Mouse (Mus musculus): ENCODE results near the gene Pigm. TPM values are rescaled to one million over a fixed set of nuclear protein-coding genes. Genes with fewer than 3 reads are reported as not detected.
A peak's percentile ranks its signal among the peaks of the same experiment; 100 is the strongest.

Gene Pigm
- polyA plus RNA-seq, 1 experiment from 2014 or later = 5.7 TPM

DNA sequence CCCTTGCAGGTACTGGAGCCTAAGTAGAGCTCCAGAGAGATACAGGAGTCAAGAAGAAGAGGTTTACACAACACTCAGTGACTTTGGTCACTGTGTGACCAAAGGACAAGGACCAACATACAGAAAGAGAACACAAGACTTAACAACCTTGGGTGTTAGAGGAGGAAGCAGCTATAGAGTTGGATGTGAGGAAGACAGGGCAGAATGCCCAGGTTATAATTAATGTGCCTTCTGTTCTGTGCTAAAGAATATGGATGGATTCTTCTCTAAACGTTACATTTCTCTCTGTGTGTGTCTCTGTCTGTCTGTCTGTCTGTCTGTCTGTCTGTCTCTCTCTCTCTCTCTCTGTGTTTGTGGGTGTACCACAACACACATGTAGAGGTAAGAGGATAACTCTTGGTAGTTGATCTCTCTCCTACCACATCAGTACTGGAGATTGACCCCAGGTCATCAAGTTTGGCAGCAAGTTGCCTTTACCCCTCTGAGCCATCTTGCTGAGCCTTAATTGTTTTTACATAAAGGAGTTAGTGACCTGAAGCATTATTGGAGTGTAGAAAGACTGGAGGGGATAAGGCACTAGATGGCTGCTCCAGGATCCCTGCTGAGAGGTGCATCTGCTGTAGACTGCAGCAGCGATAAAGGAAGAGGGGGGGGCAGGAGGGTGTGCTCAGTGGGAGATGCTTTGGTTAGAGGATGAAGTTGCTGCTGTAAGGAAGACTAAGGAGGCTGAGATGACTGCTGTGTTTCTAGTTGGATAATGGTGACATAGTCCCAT, 38.7 kb upstream of the Pigm start:
- no peak for ATAC-seq (ENCODE audit: insufficient number of reproducible peaks, low FRiP score, low TSS enrichment, low read depth)
- WGBS = 23% methylated on average over 2 of the region's 2 CpGs
- Histone ChIP-seq H3K27me3 (peaks cover 55% of the 10 kb centered on the region), H3K9ac (no peak overlapping the region), H3K9me3 (replicated peaks) (no peaks in the 10 kb centered on the region), H3K36me3 (no peaks in the 10 kb centered on the region), H3K4me2 (replicated peaks) (no peak overlapping the region), H3K4me3 (replicated peaks) (no peak overlapping the region), H3K4me1 (peaks cover 10% of the 10 kb centered on the region), H3K27ac (replicated peaks) (no peak overlapping the region)

DNA sequence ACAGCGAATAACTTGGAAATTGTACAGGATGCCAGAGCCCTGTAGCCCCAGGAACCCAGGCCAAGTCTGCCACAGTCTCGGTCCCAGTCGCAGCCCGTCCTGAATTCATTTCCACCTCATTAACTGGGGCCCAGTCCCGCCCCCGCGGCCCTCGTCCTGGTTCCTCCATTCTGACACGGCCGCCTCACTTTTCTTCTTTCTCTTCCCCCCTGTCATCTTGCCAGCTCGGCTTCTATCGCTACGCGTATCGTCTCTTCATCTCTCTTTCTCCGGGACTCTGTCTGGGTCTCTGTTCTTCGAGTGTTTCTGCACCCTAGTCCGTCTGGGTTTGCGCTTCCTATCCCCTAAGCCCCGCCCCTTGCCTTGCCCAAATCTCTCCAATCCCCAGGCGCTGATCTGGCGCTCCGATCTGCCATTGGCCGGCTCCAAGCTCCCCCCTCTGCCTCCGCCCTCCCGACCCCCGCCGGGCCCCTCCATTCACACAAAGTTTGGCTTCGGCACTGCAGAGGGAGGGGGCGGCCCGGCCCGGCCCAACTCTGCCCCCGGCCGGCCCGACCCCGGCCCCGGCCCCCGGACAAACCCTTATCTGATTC, 35.5 kb upstream of the Pigm start, which contains the start of gene Kcnj10:
Kcnj10 (plus strand) TSS at position 482 of the 593 bp plus-strand sequence.
- Histone ChIP-seq H3K4me3 (replicated peaks) (peak within 1 kb of the TSS; percentile 41), H3K4me1 (peaks cover 10% of the 10 kb centered on the region)
- 2% methylated on average over 34 of the region's 38 CpGs for WGBS

DNA sequence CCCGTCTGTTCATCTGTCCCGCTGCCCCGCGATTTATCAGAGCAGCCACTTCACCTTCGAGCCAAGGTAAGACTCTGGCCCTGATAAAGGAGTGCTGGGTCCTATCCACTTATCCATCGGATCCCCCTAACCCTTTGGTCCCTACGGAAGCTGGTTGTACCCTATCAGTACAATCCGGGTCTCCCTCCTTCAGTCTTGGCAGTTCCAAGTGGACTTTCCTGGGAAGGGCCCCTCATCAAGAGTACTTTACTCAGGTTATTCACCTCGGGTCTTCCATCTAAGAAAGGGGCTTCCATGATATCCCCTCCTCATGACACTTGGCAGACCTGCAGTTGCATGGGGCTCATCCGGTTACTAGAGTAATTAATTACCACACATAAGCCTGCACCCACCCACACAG, 35.0 kb upstream of the Pigm start:
- Histone ChIP-seq H3K9ac (no peak overlapping the region), H3K4me2 (replicated peaks) (peak overlapping the region; percentile 63), H3K27ac (replicated peaks) (no peak overlapping the region), H3K4me1 (peaks cover 10% of the 10 kb centered on the region), H3K27me3 (peaks cover 43% of the 10 kb centered on the region), H3K9me3 (replicated peaks) (no peaks in the 10 kb centered on the region), H3K4me3 (replicated peaks) (peak overlapping the region; percentile 41), H3K36me3 (no peaks in the 10 kb centered on the region)
- WGBS = 23% methylated on average over 10 of the region's 10 CpGs
- no peak for ATAC-seq (ENCODE audit: insufficient number of reproducible peaks, low FRiP score, low TSS enrichment, low read depth)

More for the DNA sequence above, 35.5 kb upstream of the Pigm start, which contains the start of gene Kcnj10:
- H3K27ac ChIP-seq (replicated peaks) = no peak within 1 kb of the TSS
- H3K27me3 ChIP-seq = peaks cover 44% of the 10 kb centered on the region
- H3K36me3 ChIP-seq = no peaks in the 10 kb centered on the region
- no peaks in the 10 kb centered on the region for H3K9me3 ChIP-seq (replicated peaks)
- peak; percentile 79 for ATAC-seq (ENCODE audit: insufficient number of reproducible peaks, low FRiP score, low TSS enrichment, low read depth)
- H3K9ac ChIP-seq = no peak within 1 kb of the TSS
- H3K4me2 ChIP-seq (replicated peaks) = peak within 1 kb of the TSS; percentile 63

- Histone ChIP-seq H3K27me3 (peaks cover 41% of the 10 kb centered on the region), H3K27ac (replicated peaks) (no peak overlapping the region), H3K9ac (no peak overlapping the region), H3K4me2 (replicated peaks) (no peak overlapping the region), H3K9me3 (replicated peaks) (no peaks in the 10 kb centered on the region), H3K36me3 (no peaks in the 10 kb centered on the region), H3K4me3 (replicated peaks) (no peak overlapping the region), H3K4me1 (peaks cover 10% of the 10 kb centered on the region)
- ATAC-seq (ENCODE audit: insufficient number of reproducible peaks, low FRiP score, low TSS enrichment, low read depth) = 0 out of 2 replicates have a peak, but pooled peaks have one; percentile 20
- 96% methylated on average over 3 of the region's 3 CpGs for WGBS
Observed at GRCm38 (mm10) chr1:172342729-172343128, 33.6 kb upstream of the Pigm start.

- Histone ChIP-seq H3K27me3 (peaks cover 33% of the 10 kb centered on the region), H3K4me1 (peaks cover 10% of the 10 kb centered on the region), H3K27ac (replicated peaks) (no peak overlapping the region), H3K9ac (no peak overlapping the region), H3K4me2 (replicated peaks) (no peak overlapping the region), H3K4me3 (replicated peaks) (no peak overlapping the region), H3K9me3 (replicated peaks) (no peaks in the 10 kb centered on the region), H3K36me3 (no peaks in the 10 kb centered on the region)
- no peak for ATAC-seq (ENCODE audit: insufficient number of reproducible peaks, low FRiP score, low TSS enrichment, low read depth)
- WGBS = 49% methylated on average over 3 of the region's 3 CpGs
Observed at GRCm38 (mm10) chr1:172343914-172344313, 32.4 kb upstream of the Pigm start.

- ATAC-seq (ENCODE audit: insufficient number of reproducible peaks, low FRiP score, low TSS enrichment, low read depth) = no peak
- Histone ChIP-seq H3K4me3 (replicated peaks) (no peak overlapping the region), H3K36me3 (no peaks in the 10 kb centered on the region), H3K4me1 (peaks cover 12% of the 10 kb centered on the region), H3K9ac (no peak overlapping the region), H3K27ac (replicated peaks) (no peak overlapping the region), H3K27me3 (peaks cover 31% of the 10 kb centered on the region), H3K4me2 (replicated peaks) (no peak overlapping the region), H3K9me3 (replicated peaks) (no peaks in the 10 kb centered on the region)
- WGBS = 71% methylated on average over 7 of the region's 7 CpGs
Observed at GRCm38 (mm10) chr1:172344820-172345219, 31.5 kb upstream of the Pigm start.

- no peak overlapping the region for H3K4me3 ChIP-seq (replicated peaks)
- H3K4me2 ChIP-seq (replicated peaks) = no peak overlapping the region
- peaks cover 12% of the 10 kb centered on the region for H3K4me1 ChIP-seq
- H3K9me3 ChIP-seq (replicated peaks) = no peaks in the 10 kb centered on the region
- H3K9ac ChIP-seq = no peak overlapping the region
- peaks cover 33% of the 10 kb centered on the region for H3K27me3 ChIP-seq
- ATAC-seq (ENCODE audit: insufficient number of reproducible peaks, low FRiP score, low TSS enrichment, low read depth) = no peak
- WGBS = 78% methylated on average over 10 of the region's 10 CpGs
- no peak overlapping the region for H3K27ac ChIP-seq (replicated peaks)
- H3K36me3 ChIP-seq = no peaks in the 10 kb centered on the region
Observed at GRCm38 (mm10) chr1:172346707-172347106, 29.6 kb upstream of the Pigm start.

GRCm38 (mm10) chr1:172347382-172347781, 29.0 kb upstream of the Pigm start:
- Histone ChIP-seq H3K27me3 (peaks cover 29% of the 10 kb centered on the region), H3K4me1 (peaks cover 12% of the 10 kb centered on the region), H3K4me2 (replicated peaks) (no peak overlapping the region), H3K9ac (no peak overlapping the region), H3K27ac (replicated peaks) (no peak overlapping the region), H3K9me3 (replicated peaks) (no peaks in the 10 kb centered on the region), H3K36me3 (no peaks in the 10 kb centered on the region), H3K4me3 (replicated peaks) (no peak overlapping the region)
- WGBS = 85% methylated on average over 12 of the region's 12 CpGs
- ATAC-seq (ENCODE audit: insufficient number of reproducible peaks, low FRiP score, low TSS enrichment, low read depth) = no peak

DNA sequence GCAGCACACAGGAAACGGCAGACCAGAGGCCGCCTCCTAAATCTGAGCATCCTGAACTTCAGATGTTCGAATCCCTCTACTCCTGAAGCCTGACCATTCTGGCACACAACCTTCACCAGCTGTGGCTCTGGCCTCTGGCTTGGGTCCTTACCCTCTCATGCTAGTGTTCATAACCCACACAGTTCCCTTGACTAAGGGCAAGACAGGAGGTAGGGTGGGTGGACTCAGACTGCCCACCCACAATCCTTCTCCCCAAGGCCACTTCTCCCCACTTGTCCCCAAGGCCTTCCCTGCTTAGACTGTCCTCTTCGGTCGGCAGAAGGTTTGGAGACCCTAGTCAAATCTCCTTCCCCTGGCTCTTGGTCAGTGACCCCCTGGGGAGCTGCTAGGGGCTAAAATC, 26.8 kb upstream of the Pigm start:
- no peak overlapping the region for H3K4me2 ChIP-seq (replicated peaks)
- ATAC-seq (ENCODE audit: insufficient number of reproducible peaks, low FRiP score, low TSS enrichment, low read depth) = no peak
- no peak overlapping the region for H3K27ac ChIP-seq (replicated peaks)
- no peaks in the 10 kb centered on the region for H3K36me3 ChIP-seq
- no peak overlapping the region for H3K4me3 ChIP-seq (replicated peaks)
- peaks cover 12% of the 10 kb centered on the region for H3K4me1 ChIP-seq
- WGBS = 52% methylated on average over 5 of the region's 5 CpGs
- H3K9ac ChIP-seq = no peak overlapping the region
- H3K9me3 ChIP-seq (replicated peaks) = no peaks in the 10 kb centered on the region
- peaks cover 27% of the 10 kb centered on the region for H3K27me3 ChIP-seq

- Histone ChIP-seq H3K4me2 (replicated peaks) (no peak overlapping the region), H3K4me1 (peaks cover 12% of the 10 kb centered on the region), H3K4me3 (replicated peaks) (no peak overlapping the region), H3K9me3 (replicated peaks) (no peaks in the 10 kb centered on the region), H3K27ac (replicated peaks) (no peak overlapping the region), H3K9ac (no peak overlapping the region), H3K27me3 (peaks cover 27% of the 10 kb centered on the region), H3K36me3 (no peaks in the 10 kb centered on the region)
- ATAC-seq (ENCODE audit: insufficient number of reproducible peaks, low FRiP score, low TSS enrichment, low read depth) = peak; percentile 53; the same call in 1 of the 2 replicates
- WGBS = 8% methylated on average over 19 of the region's 19 CpGs
Observed at GRCm38 (mm10) chr1:172349916-172350812, 26.2 kb upstream of the Pigm start.

GRCm38 (mm10) chr1:172352001-172352400, 24.3 kb upstream of the Pigm start:
- H3K4me2 ChIP-seq (replicated peaks) = no peak overlapping the region
- H3K4me1 ChIP-seq = peaks cover 12% of the 10 kb centered on the region
- no peaks in the 10 kb centered on the region for H3K36me3 ChIP-seq
- peaks cover 30% of the 10 kb centered on the region for H3K27me3 ChIP-seq
- H3K9ac ChIP-seq = no peak overlapping the region
- H3K27ac ChIP-seq (replicated peaks) = no peak overlapping the region
- WGBS = 72% methylated on average over 6 of the region's 6 CpGs
- no peak for ATAC-seq (ENCODE audit: insufficient number of reproducible peaks, low FRiP score, low TSS enrichment, low read depth)
- H3K9me3 ChIP-seq (replicated peaks) = no peaks in the 10 kb centered on the region
- no peak overlapping the region for H3K4me3 ChIP-seq (replicated peaks)
